Mouse (Mus musculus): Measurements from ENCODE around the gene Gm9268.

DNA sequence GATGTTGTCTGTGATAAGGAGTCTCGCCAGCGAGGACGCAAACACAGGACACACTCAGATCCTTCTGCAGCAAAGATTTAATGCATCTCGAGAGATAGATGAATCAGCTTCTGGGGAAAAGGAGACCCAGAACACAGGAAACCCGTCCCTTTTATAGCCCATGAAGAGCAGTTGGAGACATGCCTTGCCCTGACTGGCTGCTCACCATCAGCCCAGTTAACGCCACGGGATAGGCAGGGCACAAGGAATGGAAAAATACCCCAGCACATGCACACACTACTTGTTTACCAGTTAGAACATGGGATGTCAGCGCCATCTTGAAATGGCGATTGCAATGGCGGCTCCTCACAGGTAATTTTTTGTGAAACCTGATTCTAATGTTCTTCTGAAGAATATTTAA lies 37.8 kb upstream of the Gm9268 start:
- TF ChIP-seq CTCF (IDR thresholded peaks at IDR 0.05; ENCODE audit: borderline replicate concordance, insufficient read depth, low read depth, low read length) (no peak), POLR2A (IDR thresholded peaks at IDR 0.05; ENCODE audit: borderline replicate concordance, insufficient read depth, low read length) (no peak)
